Mouse (Mus musculus) urinary bladder, postnatal 25 days (tissue): Measurements from ENCODE around the gene Gm45753.

Source experiments
- DNase-seq: peaks from one replicate; pipeline ENCODE4 v3.0.0; 2022; ENCODE audit warnings: low spot score

Gene Gm45753

DNA sequence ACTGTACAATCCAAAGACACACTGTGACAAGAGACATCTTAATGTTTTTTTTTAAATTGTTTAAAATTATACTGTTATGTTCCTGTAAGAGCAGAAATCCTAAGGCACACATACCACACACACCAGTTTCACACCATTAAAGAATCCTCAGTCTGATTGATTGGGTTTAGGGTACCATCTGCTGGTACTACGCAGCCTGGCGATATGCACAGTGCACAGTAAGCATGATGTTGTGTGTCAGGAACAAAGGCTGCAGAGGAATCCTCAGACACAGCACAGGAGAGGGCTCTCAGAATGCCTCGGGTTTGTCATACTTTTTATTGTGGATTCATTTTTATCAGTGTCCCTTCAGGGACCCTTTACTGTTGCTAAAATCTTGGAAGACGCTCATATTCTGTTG is 33.9 kb downstream of the Gm45753 start:
- no peak for DNase-seq

DNA sequence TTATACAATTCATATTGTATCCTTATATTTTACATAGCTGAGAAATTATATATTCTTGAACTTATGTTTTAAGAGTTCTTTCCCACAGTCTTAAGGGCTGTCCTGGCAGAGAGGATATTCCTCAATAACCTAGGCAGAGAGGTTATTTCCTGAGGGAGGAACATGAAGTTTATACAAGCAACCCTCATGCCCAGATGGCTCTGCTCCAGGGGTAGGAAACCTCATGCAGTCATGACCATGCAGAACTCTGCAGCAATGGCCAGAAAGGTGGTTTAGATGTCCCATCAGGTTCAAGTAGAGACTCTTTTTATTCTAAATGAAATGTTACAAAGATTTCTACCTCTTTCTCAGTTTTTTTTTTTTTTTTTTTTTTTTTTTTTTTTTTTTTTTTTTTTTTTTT is 39.2 kb downstream of the Gm45753 start:
- DNase-seq, result no peak

DNA sequence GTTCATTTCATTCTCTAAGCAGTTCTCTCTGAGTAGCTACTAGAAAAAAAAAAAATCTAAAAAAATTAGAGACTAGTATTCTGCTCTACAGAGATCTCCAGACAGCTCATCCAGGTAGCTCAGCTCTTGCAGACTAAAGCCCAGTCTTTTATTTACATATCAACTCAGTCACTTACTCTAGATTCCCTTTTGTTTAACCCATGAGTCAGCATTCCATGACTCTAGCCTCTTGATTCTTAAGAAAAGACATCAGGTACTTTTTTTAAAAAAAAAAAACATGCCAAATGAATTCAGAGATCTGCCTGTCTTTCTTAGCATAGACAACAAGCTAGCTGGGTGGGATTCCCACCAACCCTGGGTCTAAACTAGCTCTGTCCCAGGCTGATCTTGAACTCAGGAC is 39.8 kb downstream of the Gm45753 start:
- no peak for DNase-seq

DNA sequence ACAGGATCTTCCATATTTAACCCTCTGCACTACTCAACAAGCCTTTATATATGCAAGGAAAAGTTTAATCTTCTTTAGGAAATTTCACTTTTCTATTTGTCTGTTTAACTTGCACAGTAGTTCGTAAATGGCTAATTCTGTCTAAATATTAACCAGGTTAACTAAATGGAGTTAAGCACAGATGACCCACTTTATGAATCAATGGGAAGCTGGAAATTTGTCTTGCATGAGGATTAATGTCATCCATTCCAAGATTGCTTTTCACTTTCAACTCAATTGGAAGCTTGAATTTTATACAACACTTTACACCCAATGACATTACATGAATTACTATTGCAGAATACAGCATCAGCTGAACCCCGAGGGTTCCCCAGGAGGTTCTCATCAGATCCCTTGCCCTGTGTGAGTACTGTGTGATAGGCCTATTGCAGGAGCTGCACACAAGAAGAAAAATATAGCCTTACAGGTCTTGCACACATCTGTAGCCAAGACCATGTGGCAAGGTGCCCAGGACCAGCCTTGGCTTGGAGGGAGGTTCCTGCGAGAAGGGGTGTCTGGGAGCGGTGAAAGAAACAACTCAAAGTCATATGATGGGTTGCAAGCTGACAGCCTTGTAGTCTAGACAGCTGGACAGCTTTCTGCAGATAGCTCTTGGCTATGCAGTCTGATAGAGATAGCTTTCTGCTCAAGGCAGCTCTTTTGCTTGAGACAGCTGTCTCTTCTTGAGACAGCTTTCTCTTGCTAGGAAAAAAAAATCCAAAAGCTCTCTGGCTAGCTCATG is 40.5 kb downstream of the Gm45753 start:
- no peak for DNase-seq

DNA sequence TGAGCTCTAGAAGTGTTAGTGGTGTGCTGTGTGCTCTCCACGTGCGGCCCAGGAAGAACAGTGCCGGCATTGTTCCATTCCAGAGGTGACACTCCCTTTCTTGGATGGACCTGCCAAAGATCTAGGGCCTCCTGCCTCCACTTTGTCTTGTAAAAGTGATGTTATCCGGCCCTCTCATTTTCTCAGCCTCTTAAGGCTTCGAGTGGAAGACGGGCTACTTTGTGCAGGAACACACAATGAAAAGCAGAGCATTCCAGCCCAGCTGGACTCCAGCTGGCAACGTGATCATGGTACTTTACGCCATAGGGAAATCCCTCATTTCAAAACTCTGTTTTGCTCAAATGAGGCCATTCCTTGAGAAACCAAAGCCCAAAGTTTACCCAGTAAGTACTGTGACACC is 41.3 kb downstream of the Gm45753 start:
- DNase-seq, result no peak

DNA sequence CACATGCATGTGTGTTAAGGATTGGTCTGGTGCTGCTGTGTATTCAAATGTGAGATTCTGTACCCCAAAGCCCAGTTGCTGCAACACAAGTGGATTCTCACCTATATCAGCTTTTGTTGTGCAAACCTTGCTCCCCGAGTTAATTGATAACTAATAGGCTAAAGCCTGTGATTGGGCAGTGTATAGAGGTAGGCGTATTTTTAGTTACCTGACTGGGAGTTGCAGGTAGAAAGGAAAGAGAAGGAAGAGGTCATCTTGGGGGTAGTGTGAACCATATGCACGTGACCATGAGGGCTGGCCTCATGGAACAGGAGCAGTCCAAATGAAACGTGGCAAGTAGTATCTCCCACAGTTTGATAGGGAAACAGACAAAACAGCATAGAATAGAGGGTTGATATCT is 43.3 kb downstream of the Gm45753 start:
- no peak for DNase-seq

DNA sequence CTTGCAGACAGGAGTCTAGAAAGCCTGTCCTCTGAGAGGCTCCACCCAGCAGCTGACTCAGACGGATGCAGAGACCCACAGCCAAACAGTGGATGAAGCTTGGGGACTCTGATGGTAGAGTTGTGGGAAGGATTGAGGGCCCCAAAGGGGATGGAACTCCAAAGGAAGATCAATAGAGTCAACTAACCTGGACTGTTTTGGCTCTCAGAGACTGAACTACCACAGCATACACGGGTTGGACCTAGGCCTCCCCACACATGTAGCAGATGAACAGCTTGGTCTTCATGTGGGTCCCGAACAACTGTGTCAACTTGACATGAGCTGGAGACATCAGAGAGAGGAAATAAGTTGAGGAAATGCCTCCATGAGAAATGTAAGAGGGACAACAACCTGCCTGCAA is 45.4 kb downstream of the Gm45753 start:
- DNase-seq, result no peak

DNA sequence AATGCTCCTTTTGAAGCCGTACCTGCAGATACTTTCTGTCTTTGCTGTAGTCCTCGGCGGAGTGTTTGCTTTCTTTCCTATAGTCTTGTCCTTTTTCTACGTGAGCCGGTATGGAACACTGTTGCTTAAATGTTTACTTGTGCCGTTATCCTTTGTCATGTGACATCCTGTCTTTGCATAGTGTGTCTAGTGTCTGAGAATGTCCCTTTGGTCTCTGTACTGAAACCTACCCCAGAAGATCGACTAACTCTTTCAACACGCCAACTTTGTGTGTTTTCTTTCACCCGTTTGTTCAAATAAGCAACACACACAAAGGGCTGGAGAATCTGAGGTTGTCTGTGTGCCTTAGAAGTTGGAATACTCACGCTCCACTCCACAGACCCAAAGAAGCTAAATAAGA is 46.3 kb downstream of the Gm45753 start, which contains the start of gene F11:
Gene F11, minus strand, starts transcription at position 112 of the 400 bp plus-strand sequence.
- no peak for DNase-seq

DNA sequence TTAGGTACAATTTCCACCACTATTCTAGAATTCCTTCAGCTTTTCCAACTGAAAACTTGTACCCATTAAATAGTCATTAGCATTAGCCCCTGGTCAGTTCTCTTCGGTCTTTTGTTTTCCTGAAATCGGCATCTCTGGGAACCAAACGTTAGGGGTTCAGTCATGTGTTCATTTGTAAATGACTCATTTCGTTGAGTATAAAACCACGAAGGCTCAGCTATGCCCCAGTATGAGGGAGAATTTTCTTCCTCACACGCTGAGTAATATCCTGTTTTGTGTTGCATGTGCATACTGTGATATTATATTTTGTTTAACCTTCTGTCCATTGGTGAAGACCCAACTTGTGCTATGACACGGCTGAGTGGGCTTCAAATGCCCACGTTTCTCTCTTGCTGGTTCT is 49.8 kb downstream of the Gm45753 start:
- no peak for DNase-seq

DNA sequence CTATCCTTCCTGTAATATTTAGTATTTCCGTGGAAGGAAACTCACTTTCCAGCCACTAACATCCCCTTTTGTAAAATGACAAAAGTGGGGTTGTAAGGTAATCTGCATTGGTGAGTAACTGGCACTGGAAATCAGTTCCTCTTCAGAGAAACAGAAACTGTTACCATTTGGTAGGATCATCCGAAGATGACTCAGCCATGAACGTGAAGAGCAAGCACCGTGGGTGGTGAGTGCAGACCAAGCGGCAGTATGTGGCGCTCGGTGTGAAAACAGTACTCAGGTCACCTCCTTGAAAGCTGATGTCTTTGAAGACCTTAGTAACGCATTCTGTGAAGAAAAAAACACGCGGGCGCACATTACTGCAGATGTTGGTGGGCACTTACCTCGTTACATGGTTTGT is 53.2 kb downstream of the Gm45753 start:
- DNase-seq, result no peak

DNA sequence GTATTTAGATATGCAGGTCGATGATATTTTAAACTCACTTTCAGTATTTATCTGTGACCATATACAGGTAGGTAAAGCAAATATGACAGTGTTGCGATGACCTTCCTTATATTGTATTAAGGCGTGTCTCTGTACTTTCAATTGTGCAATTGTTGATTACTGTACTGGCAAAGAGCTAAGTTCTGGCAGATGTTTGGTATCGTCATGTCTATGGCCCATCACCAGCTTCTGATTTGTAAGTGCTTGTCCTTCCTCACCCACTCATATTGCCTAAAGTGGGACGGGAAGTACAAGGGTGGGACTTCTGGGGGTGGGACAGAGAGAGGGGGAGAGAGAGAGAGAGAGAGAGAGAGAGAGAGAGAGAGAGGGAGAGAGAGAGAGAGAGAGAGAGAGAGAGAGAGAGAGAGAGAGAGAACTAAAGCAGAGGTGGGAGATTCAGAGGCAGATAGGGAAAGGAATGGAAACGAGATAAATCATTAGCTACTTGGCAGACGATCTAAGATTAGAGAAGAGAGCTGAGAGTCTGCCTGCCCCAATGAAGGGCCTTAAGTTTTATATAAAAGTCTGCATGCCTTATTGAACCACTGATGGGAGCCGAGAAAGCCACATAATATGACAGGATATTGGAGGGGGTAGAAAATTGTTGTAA is 53.9 kb downstream of the Gm45753 start:
- no peak for DNase-seq

DNA sequence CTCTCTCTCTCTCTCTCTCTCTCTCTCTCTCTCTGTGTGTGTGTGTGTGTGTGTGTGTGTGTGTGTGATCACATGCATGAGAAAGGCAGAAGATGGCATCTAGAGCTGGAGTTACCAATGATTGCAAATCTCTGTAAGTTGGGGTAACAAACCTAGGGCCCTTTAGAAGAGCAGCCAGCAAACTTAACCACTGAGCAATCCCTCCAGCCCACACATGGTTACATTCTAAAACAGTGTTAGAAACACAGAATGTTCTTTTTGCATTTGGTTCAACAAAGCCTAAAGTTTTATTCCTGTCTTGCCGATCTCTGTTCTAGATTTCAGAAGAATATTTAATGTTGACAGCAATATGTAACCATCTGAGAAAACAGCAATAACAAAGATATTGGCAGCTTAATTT is 54.7 kb downstream of the Gm45753 start:
- no peak for DNase-seq

DNA sequence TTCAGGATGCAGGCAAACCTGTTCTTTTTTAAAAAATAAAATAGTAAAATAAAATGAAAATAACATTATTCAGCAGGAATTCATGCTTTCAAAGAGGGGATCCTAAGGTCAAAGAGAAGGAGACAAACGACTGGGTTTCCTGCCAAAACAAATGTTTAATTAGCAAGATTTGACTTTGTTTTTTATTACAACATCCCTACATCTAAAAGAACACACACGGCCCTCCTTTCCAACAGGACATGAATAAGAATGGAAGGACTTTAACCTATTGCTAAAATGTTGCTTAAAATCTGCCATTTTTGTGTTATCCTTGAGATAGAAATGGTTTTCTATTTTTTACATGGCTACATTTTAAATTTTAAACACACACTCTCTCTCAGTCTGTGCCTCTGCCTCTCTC is 55.2 kb downstream of the Gm45753 start:
- no peak for DNase-seq

DNA sequence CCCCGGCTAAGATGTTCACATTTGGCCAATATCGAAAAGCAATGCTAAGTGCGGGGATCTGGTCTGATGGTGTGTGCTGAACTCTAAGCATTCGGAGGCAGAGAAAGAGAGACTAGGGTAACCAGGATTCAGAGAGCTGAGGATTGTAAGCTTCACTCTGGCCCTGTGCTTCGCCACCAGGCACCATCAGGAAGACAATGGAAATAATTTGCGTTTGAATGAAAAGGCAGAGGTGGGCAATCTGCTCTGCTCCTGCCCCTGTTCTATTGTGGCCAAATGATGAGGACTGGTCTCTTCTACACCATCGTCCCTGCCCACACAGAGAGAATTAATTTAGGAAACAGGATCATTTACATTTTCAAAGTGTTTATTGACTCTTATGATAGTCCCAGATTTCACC is 62.0 kb downstream of the Gm45753 start:
- DNase-seq, result no peak

DNA sequence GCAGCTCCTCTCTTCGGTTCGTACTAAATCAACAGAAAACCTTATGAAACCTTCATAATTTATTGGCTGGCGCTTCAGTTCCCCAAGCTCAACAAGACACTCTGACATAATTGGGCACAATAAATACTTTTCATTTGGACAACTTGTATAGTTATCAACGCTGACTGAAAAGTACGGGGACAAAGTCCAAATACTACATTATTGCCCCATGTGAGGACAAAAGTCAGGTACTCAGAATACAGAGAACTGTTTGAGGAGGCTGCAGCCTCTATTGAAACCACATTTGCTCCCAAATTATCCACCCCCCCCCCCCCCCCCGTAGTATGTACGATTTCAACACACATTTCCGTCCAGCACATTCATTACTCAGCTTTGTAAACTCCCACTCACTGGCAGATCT is 68.9 kb downstream of the Gm45753 start:
- DNase-seq, result no peak

DNA sequence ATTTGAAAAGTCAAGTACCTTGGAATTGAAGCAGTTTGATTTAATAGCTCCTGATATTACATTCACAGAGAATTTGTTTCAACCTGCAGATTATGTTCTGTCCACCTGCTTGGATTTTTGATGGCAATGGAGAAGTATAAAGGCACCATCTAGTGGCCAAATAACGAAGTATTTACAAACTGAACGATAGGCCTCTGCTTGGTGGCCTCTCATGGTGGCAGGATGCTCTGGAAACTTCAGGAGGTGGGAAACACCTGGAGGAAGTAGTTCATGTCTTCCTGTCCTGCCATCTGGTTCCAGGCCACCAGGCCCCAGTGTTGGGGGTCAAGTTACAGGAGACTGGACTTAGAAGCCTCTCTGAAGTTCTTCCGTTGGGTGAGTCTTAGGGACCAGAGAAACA is 70.0 kb downstream of the Gm45753 start:
- DNase-seq, result peak; percentile 23

DNA sequence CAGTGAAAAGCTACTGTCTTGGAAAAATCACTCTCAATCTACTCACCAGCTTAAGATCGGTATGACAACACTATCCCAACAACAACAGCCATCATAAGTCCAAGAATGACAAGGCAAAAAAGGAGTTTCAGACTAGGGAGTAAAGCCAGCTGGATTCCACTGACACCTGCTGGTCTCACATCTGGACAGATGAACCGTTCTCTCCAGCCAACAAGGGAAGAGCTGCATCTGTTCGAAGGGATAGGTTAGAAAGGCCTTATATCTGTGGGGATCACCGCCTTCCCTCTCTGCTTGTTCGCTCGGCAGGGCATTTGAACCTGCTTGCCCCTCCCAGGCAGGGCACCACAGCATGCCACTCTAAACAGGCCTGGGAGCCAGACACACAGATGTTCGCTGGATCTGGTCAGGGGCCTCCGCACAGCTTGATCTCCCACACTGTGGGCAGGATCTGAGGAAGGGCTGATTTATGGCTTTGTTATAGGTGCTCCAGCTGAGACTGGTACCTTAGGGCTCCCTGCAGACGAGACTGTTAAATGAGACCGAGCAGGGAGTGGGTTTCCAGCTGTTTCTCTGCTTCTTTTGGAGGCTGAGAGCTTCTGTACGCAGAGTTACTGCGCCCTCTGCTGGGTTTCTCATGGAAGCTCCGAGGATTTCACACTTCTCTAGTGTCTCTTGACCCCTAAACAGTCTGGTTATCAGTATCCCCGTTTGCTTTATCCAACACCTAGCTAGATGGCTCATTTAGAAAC is 71.9 kb downstream of the Gm45753 start:
- peak; percentile 40 for DNase-seq

DNA sequence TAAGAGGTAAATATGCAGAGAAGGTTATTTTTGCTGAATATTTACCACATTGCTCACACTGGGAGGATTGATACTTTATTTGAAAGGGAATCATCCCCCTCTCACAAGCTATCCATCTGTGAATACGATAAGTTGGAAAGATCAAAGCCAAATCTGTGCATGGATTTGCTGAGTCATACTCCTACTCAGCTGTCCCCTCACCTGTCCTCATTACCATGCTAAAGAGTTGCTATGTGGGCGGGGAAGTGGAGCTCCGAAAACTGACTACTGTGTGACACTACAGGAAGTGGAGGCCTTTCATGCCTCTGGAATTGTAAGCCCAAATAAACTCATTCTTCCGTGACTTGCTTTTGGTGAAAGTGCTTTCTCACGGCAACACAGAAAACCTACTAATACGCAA is 73.0 kb downstream of the Gm45753 start:
- DNase-seq, result no peak

DNA sequence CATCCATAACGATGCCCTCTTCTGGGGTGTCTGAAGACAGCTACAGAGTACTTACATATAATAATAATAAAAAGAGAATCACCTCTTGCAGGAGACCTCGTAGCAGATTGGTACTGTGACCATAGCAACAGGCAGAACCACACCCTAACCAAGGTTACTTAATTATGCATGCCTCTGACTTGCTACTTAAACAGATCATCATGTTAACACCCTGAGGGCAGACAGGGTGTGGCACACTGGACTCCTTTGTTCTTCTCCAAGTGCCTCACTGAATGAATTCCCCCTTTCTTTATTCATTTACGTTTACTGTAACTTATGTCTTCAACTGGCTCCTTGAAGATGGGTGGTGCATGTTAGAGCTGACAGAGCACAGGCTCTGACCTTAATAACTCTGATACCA is 75.0 kb downstream of the Gm45753 start:
- no peak for DNase-seq
